Mouse (Mus musculus) lung, postnatal 0 days (tissue): ENCODE measurements at regions not wholly inside any gene's neighbourhood (a gene's known extent, or its start where the extent isn't known, plus 50 kb on each side); places are given as distances from the start of the nearest gene placed in this dataset.

Source experiments
- ATAC-seq: fragments of 200-750 bp; cut with Nextera tagmentation; 2 replicates; pipeline ENCODE4 v1.8.0; 2017; ENCODE audit warnings: moderate library complexity
- DNase-seq: peaks from one replicate; pipeline ENCODE4 v3.0.0-alpha.2; 2016; ENCODE audit warnings: low spot score
- H3K27ac ChIP-seq: fragments of 300-500 bp; sonication (generic); 2 replicates; pipeline ENCODE4 v1.5.1; 2014; ENCODE audit warnings: antibody characterized with exemption, mild to moderate bottlenecking, low read length, mixed read lengths
- H3K27me3 ChIP-seq: fragments of 300-500 bp; sonication (generic); replicated peaks from 2 replicates; pipeline ENCODE4 v1.6.1; 2014; ENCODE audit warnings: low read length, mixed read lengths; ENCODE audit not compliant: insufficient read depth
- H3K36me3 ChIP-seq: fragments of 300-500 bp; sonication (generic); 2 replicates; pipeline ENCODE4 v1.6.1; 2014; ENCODE audit warnings: low read length, mixed read lengths; ENCODE audit not compliant: insufficient read depth
- H3K4me1 ChIP-seq: fragments of 300-500 bp; sonication (generic); 2 replicates; pipeline ENCODE4 v1.6.1; 2014; ENCODE audit warnings: antibody characterized with exemption, low read depth, low read length, mixed read lengths; ENCODE audit not compliant: insufficient read depth
- H3K4me2 ChIP-seq: fragments of 300-500 bp; sonication (generic); replicated peaks from 2 replicates; pipeline ENCODE4 v1.6.1; 2014; ENCODE audit warnings: low read depth, mild to moderate bottlenecking, low read length, moderate library complexity, mixed read lengths
- H3K4me3 ChIP-seq: fragments of 300-500 bp; sonication (generic); 2 replicates; pipeline ENCODE4 v1.5.1; 2014; ENCODE audit warnings: low read depth, low read length
- H3K9ac ChIP-seq: fragments of 300-500 bp; sonication (generic); replicated peaks from 2 replicates; pipeline ENCODE4 v1.6.1; 2014; ENCODE audit warnings: low read depth, mild to moderate bottlenecking
- H3K9me3 ChIP-seq: fragments of 300-500 bp; sonication (generic); 2 replicates; pipeline ENCODE4 v1.6.1; 2016; ENCODE audit warnings: low read length, mixed read lengths
- CTCF ChIP-seq: IDR thresholded peaks from 2 replicates; pipeline ENCODE4 v1.5.1; 2016; ENCODE audit warnings: antibody characterized with exemption, mild to moderate bottlenecking
- EP300 ChIP-seq: IDR thresholded peaks from 2 replicates; pipeline ENCODE4 v1.6.1; 2016; ENCODE audit warnings: antibody characterized with exemption, mild to moderate bottlenecking, control low read depth
- WGBS: fragments of 180-500 bp; shearing (Covaris S2); extraction: QIAGEN DNeasy Blood & Tissue Kit; methylation state at CpG from one replicate; pipeline ENCODE4 v1.1.7; 2014; 5-methylcytosine and 5-hydroxymethylcytosine counted together

DNA sequence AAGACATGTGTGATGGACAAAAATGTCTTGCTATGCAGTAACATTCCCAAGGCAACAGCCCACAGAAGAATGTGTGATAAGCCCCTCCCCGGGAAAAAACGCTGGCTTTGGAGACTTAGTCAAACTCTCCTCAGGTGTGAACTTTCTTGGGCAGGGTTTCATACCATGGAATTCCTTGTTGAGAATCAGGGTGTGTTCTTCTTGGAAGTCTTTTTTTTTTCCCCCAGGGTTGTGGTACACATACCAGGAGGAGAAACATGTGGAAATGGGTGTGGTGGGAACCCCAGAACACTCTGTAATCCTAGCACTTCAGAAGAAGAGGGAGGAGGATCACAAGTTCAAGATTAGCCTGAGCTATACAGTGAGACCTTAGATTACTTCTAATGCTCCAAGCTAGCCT lies 228.3 kb downstream of the Cd83 start:
- Histone ChIP-seq H3K4me3 (no peak overlapping the region), H3K27ac (no peak overlapping the region), H3K4me2 (no peak overlapping the region), H3K9ac (no peak overlapping the region), H3K27me3 (no peaks in the 10 kb centered on the region), H3K36me3 (no peaks in the 10 kb centered on the region), H3K9me3 (no peaks in the 10 kb centered on the region), H3K4me1 (no peaks in the 10 kb centered on the region)
- 46% methylated on average over 2 of the region's 2 CpGs for WGBS
- ATAC-seq (peak; percentile 58), DNase-seq (peak; percentile 64)
- TF ChIP-seq CTCF (no peak), EP300 (peak; percentile 98)

DNA sequence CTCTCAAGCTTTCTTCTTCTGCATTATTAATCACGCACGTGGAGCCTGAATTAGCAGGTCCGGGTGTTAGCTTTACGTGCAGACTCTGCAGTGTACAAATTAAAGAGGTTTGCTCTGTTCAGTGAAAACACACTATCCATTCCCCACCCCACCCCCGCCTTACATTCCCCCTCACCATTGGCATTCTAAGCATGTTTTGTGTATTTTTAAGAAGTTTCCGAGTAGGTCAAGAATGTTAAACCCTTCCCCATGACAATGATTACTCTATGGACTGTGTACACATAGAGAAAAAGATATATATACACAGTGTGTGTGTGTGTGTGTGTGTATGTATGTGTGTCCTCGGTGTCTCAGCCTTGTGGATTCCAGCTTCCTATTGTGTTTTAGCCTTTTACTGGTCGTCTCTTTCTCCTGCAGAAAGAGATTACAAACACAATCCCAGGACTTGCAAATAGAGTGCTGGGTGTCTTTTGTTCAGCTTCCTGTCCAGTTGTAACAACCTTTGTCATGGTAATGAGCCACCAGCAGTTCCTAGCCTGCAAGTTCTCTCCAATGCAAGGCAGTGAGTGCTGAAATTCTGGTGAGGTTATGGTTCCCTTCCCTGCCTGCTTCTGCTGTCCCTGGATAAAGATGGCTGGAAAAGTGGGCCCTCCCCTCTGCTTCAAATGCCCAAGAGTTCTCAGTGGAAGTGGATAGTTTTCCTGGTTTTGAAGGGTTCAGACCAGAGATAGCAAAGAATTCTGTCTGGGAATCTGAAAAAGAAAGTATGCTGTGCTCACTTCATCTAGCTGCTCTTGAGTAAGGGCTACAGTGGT lies 234.1 kb downstream of the Cd83 start:
- no peaks in the 10 kb centered on the region for H3K36me3 ChIP-seq
- DNase-seq (peak; percentile 51), ATAC-seq (peak; percentile 83)
- peak overlapping the region; percentile 51; the same call in 1 of the 2 replicates for H3K27ac ChIP-seq
- no peak overlapping the region for H3K4me2 ChIP-seq
- 28% methylated on average over 8 of the region's 8 CpGs for WGBS
- no peaks in the 10 kb centered on the region for H3K27me3 ChIP-seq
- H3K4me1 ChIP-seq: no peaks in the 10 kb centered on the region
- H3K9ac ChIP-seq: no peak overlapping the region
- H3K9me3 ChIP-seq: no peaks in the 10 kb centered on the region
- TF ChIP-seq CTCF: no peak
- TF ChIP-seq EP300: 0 out of 2 replicates have a peak, but pooled peaks have one; percentile 71
- no peak overlapping the region for H3K4me3 ChIP-seq

DNA sequence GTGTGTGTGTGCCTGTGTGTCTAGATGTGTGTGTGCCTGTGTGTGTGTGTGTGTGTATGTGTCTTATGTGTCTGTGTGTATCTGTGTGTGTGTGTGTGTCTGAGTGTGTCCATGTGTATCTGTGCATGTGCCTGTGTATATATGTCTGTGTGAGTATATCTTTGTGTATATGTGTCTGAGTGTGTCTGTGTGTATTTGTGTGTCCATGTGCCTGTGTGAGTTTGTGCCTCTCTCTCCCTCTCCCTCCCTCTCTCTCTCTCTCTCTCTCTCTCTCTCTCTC lies 234.7 kb downstream of the Cd83 start:
- H3K27ac ChIP-seq: peak overlapping the region; percentile 51
- TF ChIP-seq EP300: no peak
- TF ChIP-seq CTCF: no peak
- no peak for ATAC-seq

DNA sequence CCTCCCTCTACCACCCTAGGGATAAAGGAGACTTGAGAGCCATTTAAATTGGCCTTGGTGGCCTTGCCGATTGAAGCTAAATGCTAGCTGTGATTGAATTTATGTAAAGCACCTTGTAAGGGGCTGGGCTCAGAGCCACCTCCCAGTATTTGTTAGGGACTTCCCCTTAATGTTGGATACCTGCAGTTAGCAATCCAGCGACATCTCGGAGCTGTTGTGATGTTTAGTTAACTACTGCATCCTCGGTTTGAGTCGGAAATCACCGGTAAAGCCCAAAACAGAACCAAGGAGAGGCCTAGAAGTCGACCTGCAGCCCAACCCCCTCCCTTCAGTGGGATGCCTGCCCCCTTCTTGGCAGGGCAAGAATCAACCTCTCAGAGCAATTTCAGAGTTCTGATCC lies 236.3 kb downstream of the Cd83 start:
- TF ChIP-seq CTCF: no peak
- TF ChIP-seq EP300: no peak
- ATAC-seq: no peak
- Histone ChIP-seq H3K4me2 (no peak overlapping the region), H3K9me3 (no peaks in the 10 kb centered on the region), H3K9ac (no peak overlapping the region), H3K36me3 (no peaks in the 10 kb centered on the region), H3K4me1 (no peaks in the 10 kb centered on the region), H3K27me3 (no peaks in the 10 kb centered on the region), H3K4me3 (no peak overlapping the region), H3K27ac (no peak overlapping the region)
- WGBS: 60% methylated on average over 7 of the region's 7 CpGs
- no peak for DNase-seq

More for the DNA sequence above, 234.7 kb downstream of the Cd83 start:
- H3K27me3 ChIP-seq: no peaks in the 10 kb centered on the region
- no peak overlapping the region for H3K4me2 ChIP-seq
- DNase-seq: no peak
- H3K4me3 ChIP-seq: no peak overlapping the region
- no peak overlapping the region for H3K9ac ChIP-seq
- no peaks in the 10 kb centered on the region for H3K9me3 ChIP-seq
- no peaks in the 10 kb centered on the region for H3K36me3 ChIP-seq
- H3K4me1 ChIP-seq: no peaks in the 10 kb centered on the region

DNA sequence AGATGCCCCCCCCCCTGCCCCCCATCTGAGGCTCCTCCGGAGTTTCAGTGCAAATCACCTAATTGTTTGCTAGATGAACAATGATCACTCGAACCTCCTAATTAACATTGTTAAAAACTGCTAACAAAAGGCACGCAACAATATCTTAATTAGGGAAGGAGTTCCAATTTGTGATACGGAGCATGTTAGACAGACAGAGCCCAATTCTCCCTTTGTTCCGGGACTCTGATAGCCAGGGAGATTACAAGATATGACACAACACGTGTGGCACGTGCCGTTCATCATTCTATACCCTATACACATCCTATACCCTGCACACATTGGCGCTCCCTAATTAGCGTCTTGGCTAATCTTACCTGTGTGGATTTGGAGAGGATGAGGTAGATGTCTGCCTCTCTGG lies 237.5 kb downstream of the Cd83 start:
- WGBS: 81% methylated on average over 10 of the region's 10 CpGs
- Histone ChIP-seq H3K27me3 (no peaks in the 10 kb centered on the region), H3K4me2 (no peak overlapping the region), H3K27ac (no peak overlapping the region), H3K4me3 (no peak overlapping the region), H3K36me3 (no peaks in the 10 kb centered on the region), H3K4me1 (no peaks in the 10 kb centered on the region), H3K9ac (no peak overlapping the region), H3K9me3 (no peaks in the 10 kb centered on the region)
- no peak for ATAC-seq
- no peak for TF ChIP-seq CTCF
- no peak for TF ChIP-seq EP300
- no peak for DNase-seq

DNA sequence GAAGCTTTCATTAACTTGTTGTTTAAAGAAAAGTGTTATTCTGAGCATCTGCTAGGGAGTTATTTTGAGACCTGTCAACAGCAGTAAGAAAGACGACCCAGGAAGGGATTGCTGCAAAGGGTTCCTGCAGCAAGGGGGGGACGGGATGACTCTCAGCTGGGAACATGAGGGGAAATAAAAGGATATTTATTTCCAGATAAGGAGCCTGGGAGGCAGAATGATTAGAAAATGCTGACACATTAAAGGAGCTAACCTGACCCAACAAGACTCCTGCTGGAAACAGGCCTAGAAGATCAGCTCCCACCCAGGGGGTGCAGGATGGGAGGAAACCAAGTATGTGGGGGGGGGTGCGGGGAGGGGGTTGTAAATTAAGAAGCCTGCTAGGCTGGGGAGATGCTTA lies 240.0 kb downstream of the Cd83 start:
- TF ChIP-seq CTCF (no peak), EP300 (no peak)
- H3K4me2 ChIP-seq: no peak overlapping the region
- H3K27ac ChIP-seq: no peak overlapping the region
- H3K9ac ChIP-seq: no peak overlapping the region
- DNase-seq (no peak), ATAC-seq (no peak)
- WGBS: 28% methylated on average over 3 of the region's 3 CpGs
- H3K4me3 ChIP-seq: no peak overlapping the region
- H3K9me3 ChIP-seq: no peaks in the 10 kb centered on the region
- H3K4me1 ChIP-seq: no peaks in the 10 kb centered on the region
- no peaks in the 10 kb centered on the region for H3K27me3 ChIP-seq
- H3K36me3 ChIP-seq: no peaks in the 10 kb centered on the region
